Mouse (Mus musculus): ENCODE results near the gene Isg20l2. TPM values are rescaled to one million over a fixed set of nuclear protein-coding genes. Genes with fewer than 3 reads are reported as not detected.
A peak's percentile ranks its signal among the peaks of the same experiment; 100 is the strongest.

The Isg20l2 gene
- polyA plus RNA-seq, 1 experiment, result 12.8 TPM

- TF ChIP-seq CTCF (IDR thresholded peaks at IDR 0.05; ENCODE audit: insufficient read depth, low read length) (no peak), POLR2A (IDR thresholded peaks at IDR 0.05; ENCODE audit: borderline replicate concordance, extremely low read depth, low read depth, low read length) (peak; percentile 96)
- H3K4me3 ChIP-seq (replicated peaks; ENCODE audit: extremely low read depth, low read depth, low read length), result peak within 1 kb of the TSS; percentile 74
- under 1% methylated on average over 44 of the region's 44 CpGs for WGBS
- peaks cover 9% of the 10 kb centered on the region for H3K4me1 ChIP-seq (ENCODE audit: control insufficient read depth, insufficient read depth, low read length)
- DNase-seq, result peak; percentile 59
Observed at GRCm38 (mm10) chr3:87970939-87971488, 40.9 kb downstream of the Isg20l2 start, which contains the start of gene Nes. Gene Nes (plus strand): TSS chr3:87971078.

- TF ChIP-seq CTCF (IDR thresholded peaks at IDR 0.05; ENCODE audit: insufficient read depth, low read length) (no peak), POLR2A (IDR thresholded peaks at IDR 0.05; ENCODE audit: borderline replicate concordance, extremely low read depth, low read depth, low read length) (no peak)
- WGBS, result 2% methylated on average over 57 of the region's 60 CpGs
- Histone ChIP-seq H3K4me1 (ENCODE audit: control insufficient read depth, insufficient read depth, low read length) (peaks cover 9% of the 10 kb centered on the region), H3K4me3 (replicated peaks; ENCODE audit: extremely low read depth, low read depth, low read length) (peak overlapping the region; percentile 74)
- no peak for DNase-seq
Observed at GRCm38 (mm10) chr3:87971489-87972202, 41.5 kb downstream of the Isg20l2 start.

DNA sequence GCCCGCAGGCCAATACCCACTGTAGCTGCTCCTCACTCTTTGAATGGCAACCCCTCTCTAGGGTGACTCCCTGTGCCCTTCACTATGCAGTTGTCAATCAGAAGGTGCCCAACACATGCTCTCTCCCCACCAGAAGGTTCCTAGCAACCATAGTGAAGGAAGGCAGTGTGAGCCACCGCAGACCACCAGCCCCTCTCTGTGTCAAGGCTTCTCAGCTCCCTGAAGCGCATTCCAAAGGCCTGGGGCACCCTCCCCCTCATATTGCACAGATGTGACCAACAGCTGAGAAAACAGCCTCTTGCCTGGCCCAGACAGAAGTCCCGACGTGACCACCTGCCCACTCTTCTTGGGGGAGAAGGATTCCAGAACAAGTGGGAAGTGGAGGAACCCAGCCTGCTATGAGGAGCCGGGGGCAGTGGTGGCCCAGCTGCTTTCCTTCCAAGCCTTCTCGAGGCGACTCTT, 42.1 kb downstream of the Isg20l2 start:
- Histone ChIP-seq H3K4me3 (replicated peaks; ENCODE audit: extremely low read depth, low read depth, low read length) (peak overlapping the region; percentile 74), H3K4me1 (ENCODE audit: control insufficient read depth, insufficient read depth, low read length) (peaks cover 9% of the 10 kb centered on the region)
- TF ChIP-seq POLR2A (IDR thresholded peaks at IDR 0.05; ENCODE audit: borderline replicate concordance, extremely low read depth, low read depth, low read length) (0 out of 2 replicates have a peak, but pooled peaks have one; percentile 12), CTCF (IDR thresholded peaks at IDR 0.05; ENCODE audit: insufficient read depth, low read length) (no peak)
- 29% methylated on average over 8 of the region's 8 CpGs for WGBS
- DNase-seq, result no peak

- peak overlapping the region; percentile 74 for H3K4me3 ChIP-seq (replicated peaks; ENCODE audit: extremely low read depth, low read depth, low read length)
- 35% methylated on average over 5 of the region's 5 CpGs for WGBS
- H3K4me1 ChIP-seq (ENCODE audit: control insufficient read depth, insufficient read depth, low read length), result peaks cover 9% of the 10 kb centered on the region
- DNase-seq, result no peak
- no peak for TF ChIP-seq CTCF (IDR thresholded peaks at IDR 0.05; ENCODE audit: insufficient read depth, low read length)
- TF ChIP-seq POLR2A (IDR thresholded peaks at IDR 0.05; ENCODE audit: borderline replicate concordance, extremely low read depth, low read depth, low read length), result no peak
Observed at GRCm38 (mm10) chr3:87972776-87973175, 42.7 kb downstream of the Isg20l2 start.

DNA sequence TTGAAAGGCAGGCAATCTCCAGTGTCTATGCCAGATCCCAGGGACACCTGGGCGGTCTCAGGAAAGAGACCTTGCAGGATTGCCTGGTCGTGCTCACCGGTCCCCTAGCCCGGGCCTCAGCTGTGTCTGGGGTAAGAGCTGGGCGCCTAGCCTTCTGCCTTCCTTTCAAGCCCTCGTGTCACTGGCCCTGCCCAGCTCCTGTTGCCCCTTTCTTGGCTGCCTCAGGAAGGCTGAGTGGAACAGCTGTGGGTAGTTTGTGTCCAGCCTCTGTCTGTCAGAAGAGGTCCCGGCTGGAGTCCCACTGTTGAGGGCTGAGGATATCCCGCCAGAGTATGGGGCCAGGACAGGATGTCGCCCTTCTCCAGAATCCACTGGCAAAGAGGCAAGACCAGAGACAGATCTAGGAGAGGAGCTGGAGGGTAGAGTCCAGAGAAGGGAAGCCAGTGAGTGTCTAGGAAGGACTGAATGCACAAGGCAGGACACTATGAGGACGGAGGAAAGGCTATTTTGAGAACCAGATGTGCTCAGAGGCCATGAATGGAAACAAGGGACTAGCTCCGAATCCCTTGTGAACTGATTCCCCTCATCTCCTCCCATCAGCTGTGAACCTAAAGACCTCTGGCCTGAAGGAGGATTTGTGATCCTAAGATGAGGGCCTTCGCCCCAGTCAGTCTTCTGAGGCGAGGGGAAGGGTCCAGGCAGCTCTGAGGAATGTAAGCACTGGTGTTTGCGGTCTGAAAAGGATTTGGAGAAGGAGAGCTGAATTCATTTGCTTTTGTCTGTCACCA, 43.7 kb downstream of the Isg20l2 start:
- peak overlapping the region; percentile 74 for H3K4me3 ChIP-seq (replicated peaks; ENCODE audit: extremely low read depth, low read depth, low read length)
- DNase-seq, result no peak
- TF ChIP-seq CTCF (IDR thresholded peaks at IDR 0.05; ENCODE audit: insufficient read depth, low read length) (no peak), POLR2A (IDR thresholded peaks at IDR 0.05; ENCODE audit: borderline replicate concordance, extremely low read depth, low read depth, low read length) (no peak)
- peaks cover 9% of the 10 kb centered on the region for H3K4me1 ChIP-seq (ENCODE audit: control insufficient read depth, insufficient read depth, low read length)
- 51% methylated on average over 14 of the region's 14 CpGs for WGBS

- Histone ChIP-seq H3K4me3 (replicated peaks; ENCODE audit: extremely low read depth, low read depth, low read length) (no peak overlapping the region), H3K4me1 (ENCODE audit: control insufficient read depth, insufficient read depth, low read length) (peaks cover 9% of the 10 kb centered on the region)
- no peak for DNase-seq
- TF ChIP-seq CTCF (IDR thresholded peaks at IDR 0.05; ENCODE audit: insufficient read depth, low read length), result no peak
- TF ChIP-seq POLR2A (IDR thresholded peaks at IDR 0.05; ENCODE audit: borderline replicate concordance, extremely low read depth, low read depth, low read length), result no peak
- 36% methylated on average over 12 of the region's 12 CpGs for whole genome bisulfite sequencing
Observed at GRCm38 (mm10) chr3:87974381-87974987, 44.4 kb downstream of the Isg20l2 start.

- H3K4me1 ChIP-seq (ENCODE audit: control insufficient read depth, insufficient read depth, low read length), result peaks cover 24% of the 10 kb centered on the region
- DNase-seq, result no peak
- no peak overlapping the region for H3K4me3 ChIP-seq (replicated peaks; ENCODE audit: extremely low read depth, low read depth, low read length)
- WGBS, result 85% methylated on average over 5 of the region's 5 CpGs
- no peak for TF ChIP-seq POLR2A (IDR thresholded peaks at IDR 0.05; ENCODE audit: borderline replicate concordance, extremely low read depth, low read depth, low read length)
- TF ChIP-seq CTCF (IDR thresholded peaks at IDR 0.05; ENCODE audit: insufficient read depth, low read length), result no peak
Observed at GRCm38 (mm10) chr3:87979493-87979892, 49.4 kb downstream of the Isg20l2 start.

DNA sequence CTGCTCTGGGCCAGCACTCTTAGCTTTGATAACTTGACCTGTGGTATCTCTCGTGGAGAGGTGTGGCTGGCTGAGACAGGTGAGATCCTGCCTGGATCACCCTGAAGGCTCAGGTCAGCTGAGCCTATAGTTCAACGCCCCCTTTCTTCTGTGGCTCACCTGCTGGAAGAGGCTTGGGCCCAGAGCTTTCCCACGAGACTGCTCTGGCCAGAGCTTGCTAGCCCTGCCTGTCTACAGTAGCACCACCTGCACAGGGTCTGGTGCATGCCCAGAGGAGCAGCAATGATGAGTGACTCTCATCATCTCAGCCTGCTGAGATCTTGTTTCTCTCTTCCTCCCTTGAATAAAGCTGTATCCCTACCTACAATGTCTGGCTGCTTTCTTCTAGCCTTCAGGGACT, 50.0 kb downstream of the Isg20l2 start:
- no peak for DNase-seq
- peaks cover 24% of the 10 kb centered on the region for H3K4me1 ChIP-seq (ENCODE audit: control insufficient read depth, insufficient read depth, low read length)
- WGBS, result 73% methylated on average over 3 of the region's 3 CpGs
- no peak overlapping the region for H3K4me3 ChIP-seq (replicated peaks; ENCODE audit: extremely low read depth, low read depth, low read length)
- TF ChIP-seq POLR2A (IDR thresholded peaks at IDR 0.05; ENCODE audit: borderline replicate concordance, extremely low read depth, low read depth, low read length) (no peak), CTCF (IDR thresholded peaks at IDR 0.05; ENCODE audit: insufficient read depth, low read length) (no peak)

DNA sequence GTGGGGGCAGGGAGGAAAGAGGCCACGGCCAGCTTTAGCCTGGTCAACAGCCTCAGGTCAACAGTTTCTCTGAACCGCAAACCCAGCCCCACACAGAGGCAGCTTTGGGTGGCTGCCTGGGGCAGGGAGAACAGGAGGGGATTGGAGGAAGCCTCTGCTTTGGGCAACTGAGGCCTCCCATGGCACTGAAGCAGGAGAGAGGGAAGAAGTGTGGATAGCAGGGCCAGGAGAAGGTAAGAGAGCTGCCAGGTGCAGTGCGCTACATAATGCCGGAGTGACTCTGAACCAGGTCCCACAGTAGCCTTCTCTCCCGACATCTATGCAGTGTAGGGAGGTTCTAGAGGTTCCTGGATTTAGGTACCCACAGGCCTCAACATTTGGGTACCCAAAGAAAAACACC, 50.6 kb downstream of the Isg20l2 start:
- Histone ChIP-seq H3K4me1 (ENCODE audit: control insufficient read depth, insufficient read depth, low read length) (peaks cover 30% of the 10 kb centered on the region), H3K4me3 (replicated peaks; ENCODE audit: extremely low read depth, low read depth, low read length) (no peak overlapping the region)
- TF ChIP-seq CTCF (IDR thresholded peaks at IDR 0.05; ENCODE audit: insufficient read depth, low read length) (no peak), POLR2A (IDR thresholded peaks at IDR 0.05; ENCODE audit: borderline replicate concordance, extremely low read depth, low read depth, low read length) (no peak)
- WGBS, result 80% methylated on average over 5 of the region's 5 CpGs
- DNase-seq, result no peak

All from lung, adult 2 months (tissue).